Mouse (Mus musculus) testis, adult 2 months (tissue): ENCODE results near the gene Gm19426. TPM values are rescaled to one million over a fixed set of nuclear protein-coding genes. Genes with fewer than 3 reads are reported as not detected.

ENCODE experiments used
- H3K27ac ChIP-seq: fragments of 200-500 bp; 2 replicates; pipeline ENCODE4 v1.5.1; 2012; ENCODE audit warnings: low read depth, low read length; ENCODE audit not compliant: control insufficient read depth, insufficient read depth
- H3K27me3 ChIP-seq: fragments of 200-500 bp; 2 replicates; pipeline ENCODE4 v1.6.1; 2012; ENCODE audit warnings: mild to moderate bottlenecking, low read length, moderate library complexity; ENCODE audit not compliant: control insufficient read depth, insufficient read depth
- H3K36me3 ChIP-seq: fragments of 200-500 bp; 2 replicates; pipeline ENCODE4 v1.6.1; 2012; ENCODE audit warnings: mild to moderate bottlenecking, low read length; ENCODE audit not compliant: control insufficient read depth, insufficient read depth
- H3K4me1 ChIP-seq: fragments of 200-500 bp; 2 replicates; pipeline ENCODE4 v1.6.1; 2012; ENCODE audit warnings: low read length; ENCODE audit not compliant: control insufficient read depth, insufficient read depth
- H3K4me3 ChIP-seq: fragments of 200-500 bp; 2 replicates; pipeline ENCODE4 v1.5.1; 2012; ENCODE audit warnings: low read depth, mild to moderate bottlenecking, low read length, moderate library complexity, mixed read lengths; ENCODE audit not compliant: control insufficient read depth
- CTCF ChIP-seq: fragments of 200-500 bp; IDR thresholded peaks from 2 replicates; pipeline ENCODE4 v1.5.1; 2012; ENCODE audit warnings: low read depth, mild to moderate bottlenecking, inconsistent platforms, low read length, moderate library complexity; ENCODE audit not compliant: control insufficient read depth, insufficient read depth, insufficient replicate concordance
- POLR2A ChIP-seq: fragments of 200-500 bp; IDR thresholded peaks from 2 replicates; pipeline ENCODE4 v1.6.1; 2012; ENCODE audit warnings: low read depth, mild to moderate bottlenecking, inconsistent platforms, low read length, moderate library complexity; ENCODE audit not compliant: control insufficient read depth
- polyA plus RNA-seq: library from polyadenylated mRNA; depleted of rRNA; stranded (reverse); fragments of >200 nt; gene quantifications from 2 replicates; pipeline ENCODE4 v1.2.3, GENCODE M21; 2012; rRNA removed

Gene Gm19426
- 0.21 and 0.26 TPM in 2 replicates for polyA plus RNA-seq

DNA sequence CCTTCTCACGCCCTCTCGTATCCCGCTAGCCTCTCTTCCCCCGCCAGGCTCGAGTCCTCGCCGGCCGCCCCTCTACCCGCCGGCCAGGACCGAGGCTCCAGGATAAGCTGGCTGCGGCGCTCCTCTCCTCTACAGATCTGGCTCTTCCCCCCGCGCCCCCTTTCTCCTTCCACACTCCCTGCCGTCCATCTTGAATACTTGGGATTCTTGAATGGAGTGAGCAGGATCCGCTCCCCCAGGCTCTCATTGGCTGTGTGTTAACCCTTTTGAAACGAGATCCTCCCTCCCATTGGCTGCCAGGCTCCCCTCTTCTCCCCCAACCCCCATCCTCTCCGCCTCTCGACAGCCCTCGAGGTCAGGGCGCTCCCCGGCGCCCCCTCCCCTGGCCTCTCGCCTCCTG, at the start of gene Gm19426:
Gm19426 (minus strand) TSS at position 95 of the 400 bp plus-strand sequence.
- no peaks in the 10 kb centered on the region for H3K27me3 ChIP-seq
- H3K4me1 ChIP-seq = peaks cover 22% of the 10 kb centered on the region
- no peaks in the 10 kb centered on the region for H3K36me3 ChIP-seq
- peak within 1 kb of the TSS; percentile 85 for H3K4me3 ChIP-seq
- TF ChIP-seq CTCF (no peak), POLR2A (no peak)
- peak within 1 kb of the TSS; percentile 39; the same call in 1 of the 2 replicates for H3K27ac ChIP-seq

DNA sequence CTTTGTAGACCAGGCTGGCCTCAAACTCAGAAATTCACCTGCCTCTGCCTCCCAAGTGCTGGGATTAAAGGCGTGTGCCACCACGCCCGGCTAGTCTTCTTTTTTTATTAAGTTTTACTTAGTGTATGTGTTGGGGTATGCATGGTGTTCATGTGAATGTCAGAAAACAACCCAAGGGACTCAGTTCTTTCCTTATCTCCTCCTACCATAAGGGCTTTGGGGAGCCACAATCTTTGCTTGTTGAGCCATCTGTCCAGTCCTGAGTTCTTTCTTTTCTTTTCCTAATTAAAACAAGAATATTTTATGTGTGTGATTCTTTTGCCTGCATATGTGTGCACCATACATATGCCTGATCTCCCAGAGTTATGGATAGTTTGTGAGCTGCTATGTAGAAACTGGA, 49.7 kb upstream of the Gm19426 start:
- H3K27me3 ChIP-seq = no peaks in the 10 kb centered on the region
- no peaks in the 10 kb centered on the region for H3K36me3 ChIP-seq
- peaks cover 6% of the 10 kb centered on the region for H3K4me1 ChIP-seq
- H3K27ac ChIP-seq = no peak overlapping the region
- H3K4me3 ChIP-seq = no peak overlapping the region
- no peak for TF ChIP-seq POLR2A
- no peak for TF ChIP-seq CTCF

DNA sequence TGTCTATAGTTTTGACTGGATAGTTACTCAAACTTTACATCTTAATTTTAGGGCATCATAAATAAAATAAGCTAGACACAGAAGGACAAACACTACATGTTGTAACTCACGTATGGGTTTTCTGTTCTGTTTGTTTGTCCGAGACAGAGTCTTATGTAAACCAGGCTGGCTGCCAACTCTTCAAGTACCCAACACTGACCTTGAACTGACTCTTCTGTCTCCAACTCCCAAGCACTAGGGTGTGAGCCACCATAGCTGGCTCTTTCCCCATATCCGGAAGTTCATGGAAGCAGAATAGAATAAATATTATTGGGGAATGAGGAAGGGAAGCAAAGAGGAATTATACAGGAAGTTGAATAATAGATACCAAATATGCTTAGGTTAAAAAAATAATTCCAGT, 49.1 kb upstream of the Gm19426 start:
- Histone ChIP-seq H3K27ac (no peak overlapping the region), H3K36me3 (no peaks in the 10 kb centered on the region), H3K4me3 (no peak overlapping the region), H3K4me1 (peaks cover 6% of the 10 kb centered on the region), H3K27me3 (no peaks in the 10 kb centered on the region)
- TF ChIP-seq POLR2A (no peak), CTCF (no peak)

DNA sequence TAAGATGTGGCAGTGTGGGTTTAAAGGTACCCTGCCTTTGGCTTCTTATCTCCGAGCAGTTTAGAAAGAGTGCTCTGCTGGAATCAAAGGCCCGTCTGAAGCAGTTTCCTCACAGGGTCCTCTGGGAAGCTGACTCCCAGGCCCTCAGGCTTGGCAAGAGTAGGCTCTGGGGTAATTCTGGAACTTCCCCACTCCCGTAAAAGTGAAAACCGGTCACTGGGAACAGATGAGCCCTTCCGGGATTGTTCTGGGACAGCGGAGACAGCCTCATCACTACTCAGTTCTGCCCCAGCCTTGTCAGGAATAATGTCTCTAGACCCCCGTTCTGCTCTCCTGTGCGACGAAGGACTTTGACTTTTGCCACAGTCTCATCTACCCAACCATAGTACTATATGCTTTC, 47.0 kb upstream of the Gm19426 start:
- no peak for TF ChIP-seq CTCF
- TF ChIP-seq POLR2A = no peak
- peaks cover 6% of the 10 kb centered on the region for H3K4me1 ChIP-seq

DNA sequence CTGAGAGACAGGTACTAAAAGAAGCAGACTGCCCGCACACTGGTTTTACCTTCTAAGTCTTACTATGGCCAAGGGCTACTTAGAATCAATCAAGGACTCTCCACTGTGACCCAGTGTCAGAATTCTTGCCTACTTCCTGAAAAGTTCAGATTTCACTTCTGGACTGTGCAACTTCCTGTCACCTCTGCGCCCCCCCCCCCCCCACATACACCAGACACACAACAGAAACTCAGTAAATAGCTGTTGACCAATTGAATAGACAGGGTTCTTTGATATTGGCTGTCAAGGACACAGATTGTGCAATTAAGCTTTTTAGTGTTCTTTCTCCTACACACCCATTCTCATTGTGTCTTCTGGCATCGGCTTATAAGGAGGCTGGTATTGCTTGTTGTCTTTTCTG, 44.9 kb upstream of the Gm19426 start:
- no peak for TF ChIP-seq POLR2A
- no peak for TF ChIP-seq CTCF

More for the DNA sequence above, 47.0 kb upstream of the Gm19426 start:
- Histone ChIP-seq H3K36me3 (no peaks in the 10 kb centered on the region), H3K27me3 (no peaks in the 10 kb centered on the region), H3K27ac (no peak overlapping the region), H3K4me3 (no peak overlapping the region; the same call in 1 of the 2 replicates)

DNA sequence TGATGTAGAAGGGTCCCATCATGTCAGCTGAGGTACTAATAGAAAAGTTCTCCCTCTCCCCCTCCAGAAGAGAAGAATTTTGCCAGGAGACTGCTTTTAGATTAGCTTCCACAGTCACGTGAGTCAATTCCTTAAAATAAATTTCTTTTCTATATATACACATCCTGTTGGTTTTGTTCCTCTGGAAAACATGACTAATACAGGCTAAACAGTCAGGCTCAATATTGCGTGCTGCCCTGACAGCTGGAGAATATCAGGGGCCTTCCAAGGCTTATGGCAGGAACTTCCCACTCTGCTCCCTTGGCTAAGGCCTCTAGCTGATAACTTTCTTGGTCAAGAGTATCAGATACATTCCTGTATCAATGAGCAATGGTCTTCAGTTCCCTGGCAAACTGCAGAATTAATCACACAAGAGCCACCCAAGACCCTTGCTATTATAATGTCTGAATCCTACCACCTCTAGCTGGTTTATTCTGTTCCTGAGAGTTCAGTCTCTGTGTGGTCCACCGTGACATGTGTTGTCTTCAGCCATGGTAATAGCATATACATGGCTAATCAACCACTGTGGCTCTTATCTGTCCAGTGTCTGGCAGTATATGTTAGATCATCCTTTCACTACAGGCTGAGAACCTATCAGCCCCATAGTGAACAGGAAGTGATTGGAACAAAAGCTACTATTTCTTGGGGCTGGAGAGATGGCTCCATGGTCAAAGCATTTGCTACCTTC, 40.5 kb upstream of the Gm19426 start:
- no peaks in the 10 kb centered on the region for H3K4me1 ChIP-seq
- no peak overlapping the region for H3K4me3 ChIP-seq
- H3K27me3 ChIP-seq = no peaks in the 10 kb centered on the region
- H3K36me3 ChIP-seq = no peaks in the 10 kb centered on the region
- no peak for TF ChIP-seq POLR2A
- TF ChIP-seq CTCF = no peak
- H3K27ac ChIP-seq = no peak overlapping the region

More for the DNA sequence above, 44.9 kb upstream of the Gm19426 start:
- H3K27me3 ChIP-seq = no peaks in the 10 kb centered on the region
- H3K4me3 ChIP-seq = no peak overlapping the region
- H3K4me1 ChIP-seq = peaks cover 6% of the 10 kb centered on the region
- no peak overlapping the region for H3K27ac ChIP-seq
- H3K36me3 ChIP-seq = no peaks in the 10 kb centered on the region

DNA sequence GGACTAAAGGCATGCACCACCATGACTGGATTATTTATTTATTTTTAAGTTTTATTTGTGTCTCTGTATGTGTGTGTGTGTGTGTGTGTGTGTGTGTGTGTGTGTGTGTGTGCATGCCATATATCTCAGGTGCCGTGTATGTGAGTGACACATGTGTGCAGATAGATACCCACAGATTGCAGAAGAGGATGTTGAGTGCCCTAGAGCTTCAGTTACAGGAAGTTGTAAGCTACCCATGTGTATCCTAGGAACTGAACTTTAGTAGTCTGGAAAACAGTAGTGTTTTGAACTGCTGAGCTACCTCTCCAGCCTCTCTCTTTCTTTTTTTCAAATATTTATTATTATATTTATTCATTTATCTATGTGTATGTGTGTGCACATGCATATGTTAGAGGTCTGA, 39.9 kb upstream of the Gm19426 start:
- no peaks in the 10 kb centered on the region for H3K36me3 ChIP-seq
- TF ChIP-seq POLR2A (no peak), CTCF (no peak)
- H3K4me1 ChIP-seq = no peaks in the 10 kb centered on the region
- no peaks in the 10 kb centered on the region for H3K27me3 ChIP-seq
- H3K4me3 ChIP-seq = no peak overlapping the region
- no peak overlapping the region for H3K27ac ChIP-seq
